In the genomic region with DNA sequence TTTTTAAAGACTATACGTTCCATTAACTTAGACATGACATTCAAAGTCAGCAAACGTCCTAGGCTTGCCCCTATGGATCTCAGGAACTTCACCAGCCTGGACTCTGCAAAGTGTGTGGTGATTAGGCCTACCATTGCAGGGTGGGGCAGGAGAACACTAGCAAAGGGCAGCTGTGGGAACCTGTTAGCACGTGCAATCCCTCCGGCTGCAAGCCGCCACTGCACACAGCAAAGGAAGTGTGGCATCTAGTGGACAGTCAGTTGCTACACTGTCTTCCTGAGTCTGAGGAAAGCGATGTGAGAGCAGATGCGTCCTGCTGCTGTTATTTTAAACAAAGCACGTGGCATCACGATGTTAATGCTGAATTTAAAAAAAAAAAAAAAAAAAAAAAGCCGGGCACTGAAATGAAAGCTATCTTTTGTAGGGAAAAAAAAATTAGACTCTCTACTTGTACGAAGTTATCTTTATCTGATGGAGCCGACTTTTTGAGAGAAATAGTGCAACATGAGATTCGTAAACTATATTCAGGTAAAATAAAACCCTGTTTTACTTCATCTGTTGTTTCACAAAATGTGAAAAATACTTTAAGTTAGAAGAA, we compare ENCODE assay signal across 8 mouse cellular contexts. TPM values are rescaled to one million over a fixed set of nuclear protein-coding genes. Genes with fewer than 3 reads are reported as not detected.
DNase-seq lines count a peak whose midpoint lies in the region; ATAC-seq lines count a peak whose summit lies in the region.

No protein-coding gene starts in this region.

- 50% methylated on average over 13 of the region's 13 CpGs for WGBS in forebrain, embryonic 14.5 days
- 56% methylated on average over 13 of the region's 13 CpGs for WGBS in limb, embryonic 10.5 days

- no peaks in the 10 kb centered on the region for H3K27me3 ChIP-seq in forebrain, embryonic 14.5 days (replicated peaks; ENCODE audit: control insufficient read depth, insufficient read depth, low read length)
- H3K27me3 ChIP-seq in limb, embryonic 10.5 days (ENCODE audit: low read depth, poor library complexity, severe bottlenecking) = no peaks in the 10 kb centered on the region

- H3K9me3 ChIP-seq in forebrain, embryonic 14.5 days (replicated peaks; ENCODE audit: control insufficient read depth, low read length) = no peaks in the 10 kb centered on the region
- H3K9me3 ChIP-seq in limb, embryonic 10.5 days (replicated peaks) = no peaks in the 10 kb centered on the region

- no peak overlapping the region for H3K4me2 ChIP-seq in forebrain, embryonic 14.5 days (ENCODE audit: low read length)

- 0 out of 2 replicates have a peak, but pooled peaks have one; percentile 52 for ATAC-seq in forebrain, embryonic 14.5 days

- H3K9ac ChIP-seq in forebrain, embryonic 14.5 days (ENCODE audit: low read length) = no peak overlapping the region

- intact Hi-C loops in gastrocnemius, postnatal 14 days (cut with DNase I; ENCODE audit: low total_unique reads) = no loop called here

- H3K4me1 ChIP-seq in forebrain, embryonic 14.5 days (ENCODE audit: control insufficient read depth, insufficient read depth, low read length) = no peaks in the 10 kb centered on the region
- no peaks in the 10 kb centered on the region for H3K4me1 ChIP-seq in limb, embryonic 10.5 days

- DNase-seq in layer of hippocampus, adult 9-11 months = peak; percentile 2
- no peak for DNase-seq in layer of hippocampus, adult 9-10 months (ENCODE audit: low spot score)
- peak; percentile 73 for DNase-seq in ZHBTc4 (ENCODE audit: low read depth, low spot score)
- peak; percentile 26 for DNase-seq in forebrain, embryonic 14.5 days (ENCODE audit: low spot score)
- peak; percentile 31 for DNase-seq in limb, embryonic 10.5 days (ENCODE audit: low spot score)
- peak; percentile 1 for DNase-seq in right cerebral cortex, postnatal 36 days (ENCODE audit: low spot score in 2 of 2)
- no peak for DNase-seq in cerebellum, adult 9-10 months
- no peak for DNase-seq in gastrocnemius, postnatal 14 days

- H3K36me3 ChIP-seq in forebrain, embryonic 14.5 days (ENCODE audit: control insufficient read depth, insufficient read depth, low read length) = no peaks in the 10 kb centered on the region
- H3K36me3 ChIP-seq in limb, embryonic 10.5 days = no peaks in the 10 kb centered on the region

- H3K4me3 ChIP-seq in forebrain, embryonic 14.5 days (ENCODE audit: low read depth, low read length) = no peak overlapping the region
- no peak overlapping the region for H3K4me3 ChIP-seq in limb, embryonic 10.5 days

- no peak overlapping the region for H3K27ac ChIP-seq in forebrain, embryonic 14.5 days (ENCODE audit: low read depth, low read length)
- H3K27ac ChIP-seq in limb, embryonic 10.5 days = no peak overlapping the region

RNA-seq across cellular contexts. Expression of gene Smarcad1, which starts 45.5 kb away (rescaled TPM):
- 101 and 106 TPM in 2 replicates for polyA plus RNA-seq in forebrain, embryonic 14.5 days (2014; fragmentation: Nextera tagmentation; extraction: Ambion mirVana)
- polyA plus RNA-seq in limb, embryonic 10.5 days (2016; fragmentation: Nextera tagmentation; extraction: Ambion mirVana) = 102 and 109 TPM in 2 replicates
- 10 to 100 TPM; 13.3 to 13.5 TPM for total RNA-seq in gastrocnemius, postnatal 14 days (2021)

Comparison
In these comparisons a context has a peak if more than half of its experiments do, and no peak if none do; other contexts are left out.
1. DNase-seq: peak in layer of hippocampus, adult 9-11 months (single experiment), ZHBTc4 (single experiment), forebrain, embryonic 14.5 days (single experiment), limb, embryonic 10.5 days (single experiment) and right cerebral cortex, postnatal 36 days (2 of 2); none in layer of hippocampus, adult 9-10 months (single experiment), cerebellum, adult 9-10 months (single experiment) and gastrocnemius, postnatal 14 days (single experiment).